Mouse (Mus musculus) megakaryocyte-erythroid progenitor cell, adult 5-6 weeks (primary cell): ENCODE data around the gene Negr1. TPM values are rescaled to one million over a fixed set of nuclear protein-coding genes. Genes with fewer than 3 reads are reported as not detected.

Experiments
- ATAC-seq: replicated peaks from 2 replicates; pipeline ENCODE4 v1.8.0; 2016; ENCODE audit warnings: mild to moderate bottlenecking, inconsistent platforms; ENCODE audit not compliant: severe bottlenecking, poor library complexity, low FRiP score, low TSS enrichment
- total RNA-seq, 2 experiments: library from RNA; stranded (forward) in 1 of 2; stranded (reverse) in 1 of 2; fragments of 200-1000, 215-1000 nt in 1 of 2; fragments of >200 nt in 1 of 2; fragmentation: Nextera tagmentation in 1 of 2; gene quantifications; 2 replicates each; pipeline ENCODE4 v1.2.3; 2014 to 2017

Negr1 gene
- total RNA-seq, 2 experiments from 2014 or later, result not detected

GRCm38 (mm10) chr3:157164840-157165595 lies 603.4 kb downstream of the Negr1 start:
- ATAC-seq, result no peak

- no peak for ATAC-seq
Observed at GRCm38 (mm10) chr3:157181975-157182374, 620.4 kb downstream of the Negr1 start.

GRCm38 (mm10) chr3:157188939-157189725 lies 627.5 kb downstream of the Negr1 start:
- ATAC-seq, result no peak

- no peak for ATAC-seq
Observed at GRCm38 (mm10) chr3:157189834-157190233, 628.2 kb downstream of the Negr1 start.

- no peak for ATAC-seq
Observed at GRCm38 (mm10) chr3:157190551-157190950, 629.0 kb downstream of the Negr1 start.

- no peak for ATAC-seq
Observed at GRCm38 (mm10) chr3:157192021-157192420, 630.4 kb downstream of the Negr1 start.

GRCm38 (mm10) chr3:157193141-157193540 lies 631.5 kb downstream of the Negr1 start:
- no peak for ATAC-seq

GRCm38 (mm10) chr3:157198659-157199058 lies 637.1 kb downstream of the Negr1 start:
- no peak for ATAC-seq

- no peak for ATAC-seq
Observed at GRCm38 (mm10) chr3:157201726-157202125, 640.1 kb downstream of the Negr1 start.

GRCm38 (mm10) chr3:157203573-157203972 lies 642.0 kb downstream of the Negr1 start:
- no peak for ATAC-seq

- ATAC-seq, result no peak
Observed at GRCm38 (mm10) chr3:157206752-157207151, 645.2 kb downstream of the Negr1 start.

GRCm38 (mm10) chr3:157208966-157209365 lies 647.4 kb downstream of the Negr1 start:
- ATAC-seq, result no peak

GRCm38 (mm10) chr3:157209386-157209785 lies 647.8 kb downstream of the Negr1 start:
- no peak for ATAC-seq

- ATAC-seq, result no peak
Observed at GRCm38 (mm10) chr3:157215937-157216719, 654.5 kb downstream of the Negr1 start.

- ATAC-seq, result no peak
Observed at GRCm38 (mm10) chr3:157217794-157218193, 656.2 kb downstream of the Negr1 start.

GRCm38 (mm10) chr3:157224920-157225319 lies 663.3 kb downstream of the Negr1 start:
- no peak for ATAC-seq

GRCm38 (mm10) chr3:157232723-157233122 lies 671.1 kb downstream of the Negr1 start:
- ATAC-seq, result no peak

- ATAC-seq, result no peak
Observed at GRCm38 (mm10) chr3:157240240-157240639, 678.6 kb downstream of the Negr1 start.

GRCm38 (mm10) chr3:157255446-157255845 lies 693.9 kb downstream of the Negr1 start:
- no peak for ATAC-seq

GRCm38 (mm10) chr3:157255863-157256262 lies 694.3 kb downstream of the Negr1 start:
- no peak for ATAC-seq
